Mouse (Mus musculus): ENCODE measurements around the gene B4galt1.
"Not testable (repeated sequence)": the region's sequence is repeated elsewhere in the genome, so short reads cannot be mapped to it uniquely, and the experiment has no call there.

The B4galt1 gene

DNA sequence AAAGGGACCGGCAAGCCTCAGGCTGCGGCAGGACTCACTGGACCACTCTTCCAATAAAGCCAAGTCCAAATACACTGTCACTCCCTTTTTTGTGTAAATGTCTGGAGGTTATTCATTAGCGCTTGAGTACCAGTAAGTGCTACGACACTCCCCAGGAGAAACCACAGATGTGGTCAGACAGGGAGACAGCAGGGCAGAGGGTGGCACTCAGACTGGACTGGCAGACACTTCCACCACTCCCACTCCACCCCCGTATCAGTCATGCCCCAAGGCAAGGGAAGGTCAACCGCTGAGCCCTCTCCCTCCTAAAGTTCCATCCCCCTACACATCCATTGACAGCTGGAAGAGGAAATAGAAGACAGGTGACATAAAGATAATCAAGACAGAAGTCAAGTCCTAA is 35.4 kb downstream of the B4galt1 start:
- DNase-seq (ENCODE audit: low spot score) = no peak

DNA sequence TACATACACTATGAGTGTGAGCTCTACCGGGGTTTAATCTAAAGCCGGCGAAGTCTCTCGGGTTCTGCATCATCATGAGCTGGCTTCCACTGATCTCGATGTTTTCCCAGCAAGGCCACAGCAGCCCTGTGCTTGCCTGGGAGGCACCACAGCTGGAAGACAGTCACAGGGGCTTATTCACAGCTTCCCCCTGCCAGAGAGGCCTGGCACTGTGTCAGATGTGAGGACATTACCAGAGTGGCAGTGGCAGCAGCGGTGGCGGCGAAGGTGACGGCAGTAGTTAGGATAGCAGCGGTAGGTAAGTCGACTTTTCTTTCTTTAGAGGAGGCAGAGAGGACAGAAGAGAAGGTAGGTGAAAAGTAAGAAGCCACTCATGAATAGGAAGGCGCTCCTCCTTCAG is 35.9 kb downstream of the B4galt1 start:
- DNase-seq (ENCODE audit: low spot score) = no peak

DNA sequence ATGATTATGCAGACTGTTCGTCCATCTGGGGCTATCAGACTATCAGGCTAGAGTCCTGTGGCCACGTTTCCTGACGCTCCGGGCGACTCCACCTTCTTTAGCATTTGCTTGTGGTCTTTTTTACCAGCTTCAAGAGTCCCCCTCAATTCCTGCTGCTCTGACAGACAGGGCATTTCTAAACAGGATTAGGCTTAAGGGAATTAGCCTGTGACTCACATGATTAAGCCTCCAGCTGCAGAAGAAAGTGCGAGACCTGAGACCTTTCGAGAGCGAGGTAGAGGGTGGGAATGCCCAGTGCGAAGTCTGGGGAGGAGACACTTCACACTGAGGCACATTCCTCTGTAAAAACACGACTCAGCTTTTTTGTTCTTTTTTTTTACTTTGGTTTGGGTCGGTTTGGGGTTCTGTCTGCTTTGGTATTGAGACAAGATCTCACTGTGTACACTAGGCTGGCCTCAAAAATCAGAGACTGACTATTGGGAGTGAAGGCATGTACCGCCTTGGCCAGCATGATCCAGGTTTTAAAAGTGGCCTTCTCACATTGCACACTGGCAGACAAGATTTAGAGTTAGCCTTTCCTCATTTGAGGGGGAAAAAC is 37.9 kb downstream of the B4galt1 start:
- no peak for DNase-seq (ENCODE audit: low spot score)

DNA sequence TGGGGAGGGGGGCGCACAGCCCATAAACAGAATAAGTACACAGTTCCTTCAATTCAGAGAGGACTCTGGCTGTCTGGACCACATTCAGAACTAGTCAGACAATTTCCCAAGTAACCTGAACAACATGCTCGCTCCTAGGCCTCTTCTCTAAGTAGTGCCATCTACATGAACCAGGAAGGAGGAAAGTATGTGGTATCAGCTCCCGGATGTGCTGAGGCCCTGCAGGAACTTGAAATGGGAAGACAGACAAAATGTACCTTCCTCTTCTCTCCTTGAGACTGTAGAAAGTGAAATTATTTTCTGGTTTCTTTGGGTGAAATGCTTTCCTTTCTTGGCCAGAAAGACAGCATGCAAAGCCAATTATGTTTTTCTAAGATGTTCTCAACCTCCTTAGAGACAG is 38.7 kb downstream of the B4galt1 start:
- DNase-seq (ENCODE audit: low spot score) = no peak

DNA sequence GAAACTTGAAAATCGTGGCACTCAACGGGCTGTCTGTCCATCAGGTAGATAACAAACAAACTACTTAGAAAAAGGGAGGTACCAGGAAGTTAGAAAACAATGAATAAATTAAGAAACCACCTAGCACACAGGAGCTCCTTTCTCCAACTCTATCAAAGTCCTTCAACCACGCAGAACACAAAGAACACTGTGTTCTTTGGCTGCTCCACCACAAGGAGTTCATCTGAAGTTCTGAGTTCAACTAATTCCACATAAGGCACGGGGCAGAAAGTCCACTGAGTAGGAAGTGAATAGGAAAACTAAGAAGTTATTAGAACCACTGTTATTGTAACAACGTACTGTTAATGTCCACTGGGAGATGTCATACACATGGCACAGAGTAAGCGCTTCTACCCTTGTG is 39.4 kb downstream of the B4galt1 start:
- no peak for DNase-seq (ENCODE audit: low spot score)

DNA sequence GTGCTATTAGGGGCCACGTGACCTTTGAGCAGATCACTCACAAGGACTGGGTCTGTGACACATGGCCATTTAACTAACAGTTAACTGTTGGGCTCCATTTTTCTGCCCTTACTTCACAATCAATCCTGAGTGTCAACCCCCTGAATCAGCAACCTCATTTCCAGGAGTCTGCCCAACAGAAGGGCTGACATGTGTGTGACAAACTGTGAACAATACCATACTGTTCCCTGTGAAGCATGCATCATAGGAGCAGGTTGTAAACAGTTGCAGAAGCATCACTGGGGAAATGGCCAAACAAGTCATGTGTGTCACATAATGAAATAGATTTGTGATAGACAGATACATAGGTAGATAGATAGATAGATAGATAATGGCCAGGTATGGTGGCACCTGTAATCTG is 40.9 kb downstream of the B4galt1 start:
- no peak for DNase-seq (ENCODE audit: low spot score)

DNA sequence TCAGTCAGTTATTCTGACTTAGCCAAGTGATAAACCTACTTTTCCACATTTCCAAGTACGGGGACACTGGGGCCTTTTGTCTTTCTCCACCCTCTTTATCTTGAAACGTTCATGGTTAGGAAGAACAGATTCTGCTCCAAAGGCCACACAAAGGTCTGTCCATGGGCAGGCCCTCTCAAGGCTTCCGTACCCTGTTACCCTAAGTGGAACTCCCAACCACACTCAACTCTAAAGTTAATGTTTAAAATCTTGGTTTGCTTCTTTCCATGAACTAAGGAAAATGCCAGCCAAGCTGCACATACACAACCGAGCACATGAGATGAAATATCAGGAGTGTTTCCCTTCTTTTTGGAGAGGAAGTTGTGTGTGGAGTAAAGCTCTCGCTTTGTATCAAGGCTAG is 43.3 kb downstream of the B4galt1 start:
- no peak for DNase-seq (ENCODE audit: low spot score)

DNA sequence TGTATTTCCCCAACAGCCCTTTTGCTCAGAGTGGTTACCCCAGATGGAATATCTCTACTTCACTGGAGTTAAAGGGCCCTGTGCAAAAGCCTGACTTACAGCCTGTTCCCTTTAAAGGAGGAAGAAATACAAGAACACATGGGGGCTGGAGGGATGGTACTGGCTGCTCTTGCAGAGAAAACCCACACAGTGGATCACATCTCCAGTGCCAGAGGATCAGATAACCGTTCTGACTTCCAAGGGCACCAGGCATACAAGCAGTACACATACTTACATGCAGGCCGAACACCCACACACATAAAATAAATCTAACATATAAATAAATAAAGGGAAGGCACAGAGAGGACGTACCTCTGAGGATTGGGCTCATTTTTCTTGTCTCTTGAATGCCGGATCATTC is 46.4 kb downstream of the B4galt1 start:
- DNase-seq (ENCODE audit: low spot score) = no peak

DNA sequence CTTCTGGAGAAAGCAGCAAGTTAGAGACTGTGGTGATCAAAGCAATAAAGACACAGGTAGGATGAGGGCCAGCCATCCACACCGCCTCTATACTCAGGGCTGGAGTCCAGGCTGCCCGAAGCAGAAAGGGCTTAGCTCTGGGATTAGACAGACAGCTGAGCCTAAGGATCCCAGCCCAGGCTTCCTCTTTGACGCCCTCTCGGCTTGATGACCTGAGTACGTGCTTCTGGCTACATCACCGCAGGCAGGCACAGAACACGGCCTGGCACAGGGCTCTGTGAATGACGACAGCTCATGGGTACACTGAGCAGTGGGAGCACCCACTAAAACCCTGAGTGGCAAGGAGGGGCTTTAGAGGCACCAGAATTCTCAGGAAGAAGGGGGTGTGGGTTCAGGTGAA is 48.4 kb downstream of the B4galt1 start:
- DNase-seq (ENCODE audit: low spot score) = no peak

DNA sequence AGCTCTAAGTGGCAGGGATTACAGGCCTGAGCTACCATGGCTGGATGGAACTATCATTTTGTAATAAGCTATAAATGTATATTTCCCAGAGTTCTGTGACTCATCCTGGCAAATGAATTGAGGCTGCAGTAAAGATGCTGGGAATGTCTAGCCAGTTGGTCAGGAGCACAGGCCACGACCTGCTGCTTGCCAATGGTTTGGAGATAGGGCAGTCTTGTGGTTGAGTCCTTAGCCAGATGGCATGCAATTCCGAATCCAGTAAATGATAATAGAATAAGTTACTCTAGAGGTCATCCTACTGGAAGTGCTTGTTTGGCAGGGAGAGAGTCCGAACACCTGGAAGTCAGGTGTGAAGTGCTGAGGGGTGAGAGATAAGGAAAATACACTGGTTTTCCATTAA is 51.0 kb downstream of the B4galt1 start:
- no peak for DNase-seq (ENCODE audit: low spot score)

DNA sequence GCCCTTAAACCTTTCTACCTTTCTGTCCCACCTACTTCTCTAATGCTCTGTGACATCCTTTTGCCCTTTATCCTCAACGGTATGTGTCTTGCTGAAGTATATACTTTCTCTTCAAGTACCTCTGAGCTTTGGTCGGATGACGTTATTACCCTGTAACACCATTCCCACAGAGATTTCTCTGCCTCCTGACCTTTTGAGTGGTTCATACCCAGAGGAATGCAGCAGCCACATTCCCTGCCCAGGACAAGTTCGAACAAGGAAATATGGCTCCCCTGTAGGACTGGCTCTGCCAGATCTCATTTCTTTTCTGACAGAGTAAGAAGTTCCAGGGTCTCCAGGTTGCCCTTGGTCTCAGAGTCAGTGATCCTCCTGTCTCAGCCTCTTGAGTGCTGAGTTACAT is 51.9 kb downstream of the B4galt1 start:
- no peak for DNase-seq (ENCODE audit: low spot score)

DNA sequence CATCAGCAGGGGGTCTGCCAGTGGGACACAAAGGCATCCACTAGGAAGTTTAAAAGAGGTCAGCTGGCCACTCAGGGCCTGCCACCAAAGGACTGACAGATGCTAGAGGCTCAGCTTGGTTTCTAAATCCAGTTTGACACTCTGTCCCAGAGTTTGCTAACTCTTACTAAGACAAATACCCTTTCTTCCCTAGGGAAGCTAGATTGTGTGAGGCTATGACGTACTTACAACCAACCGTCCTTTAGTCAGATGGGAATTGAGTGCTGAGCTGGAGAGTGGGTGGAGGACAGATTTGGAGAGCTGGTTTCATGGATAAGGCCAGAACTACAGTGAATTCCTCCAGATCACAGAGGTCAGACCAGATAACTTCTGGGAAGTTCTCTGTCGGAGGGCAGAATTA is 52.9 kb downstream of the B4galt1 start:
- DNase-seq (ENCODE audit: low spot score) = no peak

DNA sequence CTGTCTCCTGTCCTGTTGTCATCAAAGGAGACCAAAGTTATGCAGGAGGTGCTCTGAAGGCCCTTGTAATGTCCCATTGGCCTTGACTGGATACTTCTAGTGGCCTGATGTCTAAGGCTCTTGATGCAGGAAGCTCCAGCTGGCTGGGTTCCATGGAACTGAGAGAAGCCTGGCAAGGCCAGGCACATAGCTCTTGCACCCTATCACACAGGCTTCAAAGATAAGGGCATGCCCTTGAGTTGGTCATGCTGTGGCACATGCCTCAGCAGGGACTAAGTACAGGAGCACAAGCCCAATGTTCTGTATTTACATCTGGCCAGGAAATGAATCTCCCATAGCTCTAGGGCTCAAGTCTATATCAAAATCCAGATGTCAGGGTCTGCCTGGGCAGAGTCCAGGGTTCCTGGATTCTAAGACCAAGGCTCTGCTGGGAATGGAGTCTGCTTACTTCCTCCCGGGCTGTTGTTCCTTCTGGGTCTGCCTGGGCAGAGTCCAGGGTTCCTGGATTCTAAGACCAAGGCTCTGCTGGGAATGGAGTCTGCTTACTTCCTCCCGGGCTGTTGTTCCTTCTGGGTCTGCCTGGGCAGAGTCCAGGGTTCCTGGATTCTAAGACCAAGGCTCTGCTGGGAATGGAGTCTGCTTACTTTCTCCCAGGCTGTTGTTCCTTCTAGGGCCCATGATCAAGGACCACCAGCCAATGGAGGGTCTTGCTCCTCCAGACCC is 54.8 kb downstream of the B4galt1 start:
- DNase-seq (ENCODE audit: low spot score) = not testable (repeated sequence)

DNA sequence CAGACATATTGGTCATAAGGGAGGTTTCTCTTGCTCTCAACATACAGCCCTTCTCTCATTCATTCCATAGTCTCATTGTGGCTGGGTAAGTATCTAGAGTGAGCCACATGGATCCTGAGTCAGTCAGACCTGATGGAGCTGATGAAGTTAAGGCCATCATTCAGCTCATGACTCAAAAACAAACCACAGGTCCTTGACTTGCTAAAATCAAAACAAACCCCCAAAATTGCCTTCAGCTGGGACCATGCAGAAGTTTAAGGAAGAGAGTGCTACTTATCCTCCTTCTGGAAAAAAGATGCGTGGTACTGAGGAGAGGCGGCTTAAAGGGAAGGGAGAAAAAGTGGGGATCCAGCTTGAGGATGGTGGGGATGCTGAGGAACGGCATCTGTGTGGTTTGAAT is 58.0 kb downstream of the B4galt1 start:
- no peak for DNase-seq (ENCODE audit: low spot score)

DNA sequence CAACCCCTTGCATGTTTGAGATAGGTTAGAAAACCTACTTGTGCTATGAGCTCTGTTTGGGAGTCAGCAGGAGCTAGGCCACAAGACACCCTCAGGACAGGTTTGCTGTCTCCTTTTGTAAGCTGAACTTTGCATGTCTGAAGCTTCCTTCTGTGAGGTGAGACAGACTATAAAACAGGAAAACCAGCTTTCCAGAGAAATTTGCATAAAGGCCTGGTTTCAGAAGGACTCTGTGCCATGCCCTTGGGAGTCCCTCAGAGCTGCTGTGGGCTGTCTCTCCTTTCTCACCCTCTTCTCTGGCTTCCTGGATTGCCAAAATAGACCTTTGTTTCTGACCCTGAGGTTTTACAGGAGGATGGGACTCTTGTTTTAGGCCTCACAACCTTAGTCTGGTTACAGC is 59.5 kb downstream of the B4galt1 start:
- no peak for DNase-seq (ENCODE audit: low spot score)

DNA sequence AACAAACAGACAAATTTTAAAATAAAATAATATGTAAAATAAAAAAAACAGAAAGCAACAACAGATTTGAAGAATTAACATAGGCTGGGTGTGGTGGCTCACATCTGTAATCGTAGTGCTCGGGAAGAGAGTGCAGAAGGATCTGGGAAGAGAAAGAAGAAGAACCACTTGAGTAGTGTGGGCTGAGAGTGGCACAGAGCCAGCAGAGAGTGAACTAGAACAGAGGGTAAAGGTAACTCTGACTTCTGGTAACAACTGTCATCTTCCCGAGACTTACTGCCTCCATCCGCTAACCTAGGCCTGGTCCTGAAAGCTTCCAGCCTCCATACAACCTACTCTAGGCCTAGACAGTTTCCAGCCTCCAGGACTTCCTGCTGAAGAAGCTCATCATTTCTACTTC is 62.6 kb downstream of the B4galt1 start:
- DNase-seq (ENCODE audit: low spot score) = no peak

DNA sequence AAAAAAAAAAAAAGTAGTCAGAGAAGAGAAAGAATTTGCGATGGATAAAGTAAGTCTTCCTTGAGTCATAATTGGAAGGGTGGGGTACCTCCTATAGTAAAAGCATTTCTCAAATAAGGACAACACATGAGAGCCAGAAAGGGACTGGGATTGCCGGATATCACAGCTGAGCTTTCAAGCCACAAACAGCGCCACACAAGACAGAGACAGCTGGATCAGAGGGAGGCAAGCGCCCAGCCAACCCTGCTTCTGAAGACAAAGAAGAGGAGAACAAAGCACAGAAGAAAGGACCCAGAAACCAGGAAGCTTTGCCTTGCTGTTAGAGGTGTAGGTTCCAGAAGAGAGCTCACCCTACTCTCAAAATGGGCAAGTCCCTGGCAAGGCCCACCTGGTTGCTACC is 67.2 kb downstream of the B4galt1 start:
- DNase-seq (ENCODE audit: low spot score) = no peak

DNA sequence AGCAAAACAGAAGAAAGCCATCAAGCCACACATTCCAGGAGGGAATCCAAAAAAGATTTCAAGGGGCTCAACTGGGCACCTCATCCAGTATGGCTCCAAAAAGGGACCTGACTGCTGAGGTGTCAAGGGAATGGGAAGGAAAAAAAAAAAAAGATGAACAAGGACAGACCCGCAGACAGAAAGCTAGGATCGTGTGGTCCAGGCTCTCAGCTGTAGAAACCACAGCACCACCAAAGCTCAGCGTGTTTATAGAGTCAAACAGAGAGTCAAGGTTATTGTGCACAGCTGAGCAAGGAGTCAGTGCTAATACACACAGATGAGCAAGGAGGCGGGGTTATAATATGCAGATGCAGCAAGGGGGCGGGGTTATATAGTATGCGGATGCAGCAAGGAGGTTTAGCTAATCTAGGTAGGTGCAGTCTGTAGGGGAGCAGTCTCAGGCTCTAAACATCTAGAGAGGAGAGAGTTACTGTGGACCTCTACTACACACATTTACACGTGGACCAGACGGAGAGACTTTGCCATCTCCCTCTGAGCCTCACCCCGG is 68.1 kb downstream of the B4galt1 start:
- no peak for DNase-seq (ENCODE audit: low spot score)

DNA sequence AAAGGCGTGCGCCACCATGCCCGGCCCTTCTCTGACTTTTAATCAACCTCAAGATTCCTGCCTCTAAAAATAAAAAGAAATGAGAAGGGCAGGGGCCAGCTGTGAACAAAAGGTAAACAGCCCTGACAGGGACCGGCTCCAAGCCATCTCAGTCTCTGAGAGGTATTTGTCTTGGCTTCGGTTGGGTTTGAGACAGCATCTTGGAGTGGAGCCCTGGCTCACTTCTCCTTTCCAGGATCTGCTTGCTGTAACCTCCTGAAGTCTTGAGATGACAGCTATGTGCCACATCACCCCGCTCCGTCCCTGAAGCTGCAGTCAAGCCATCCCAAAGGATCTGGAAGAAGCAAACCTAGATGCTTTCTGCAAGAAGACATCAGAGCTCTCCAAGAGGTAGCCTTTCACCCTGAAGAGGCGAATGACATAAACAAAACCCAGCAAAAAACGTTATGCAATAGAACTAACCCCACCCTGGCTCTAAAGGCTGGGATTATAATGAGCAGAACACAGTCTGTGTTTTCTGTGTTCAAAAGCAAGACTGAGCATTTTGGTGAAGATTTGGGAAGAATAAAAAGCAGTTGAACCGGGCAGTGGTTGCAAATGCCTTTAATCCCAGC is 69.1 kb downstream of the B4galt1 start:
- no peak for DNase-seq (ENCODE audit: low spot score)

DNA sequence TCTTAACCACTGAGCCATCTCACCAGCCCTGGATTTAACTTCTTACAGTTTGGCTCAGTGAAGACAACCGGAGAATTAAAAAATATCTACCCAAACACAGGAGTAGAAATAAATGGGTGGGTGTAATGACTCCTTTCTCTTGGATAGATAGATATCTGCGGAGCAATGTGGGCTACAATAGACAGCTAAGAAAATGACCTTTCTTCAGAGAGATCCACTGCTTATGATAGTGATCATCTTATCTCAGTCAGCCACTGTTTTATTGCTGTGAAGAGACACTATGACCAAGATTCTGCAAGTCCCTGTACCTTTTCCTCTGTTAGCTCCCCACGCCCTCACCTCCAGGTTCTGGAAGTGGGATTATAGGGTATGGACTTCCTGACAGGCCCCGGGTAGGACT is 70.8 kb downstream of the B4galt1 start:
- DNase-seq (ENCODE audit: low spot score) = no peak

DNA sequence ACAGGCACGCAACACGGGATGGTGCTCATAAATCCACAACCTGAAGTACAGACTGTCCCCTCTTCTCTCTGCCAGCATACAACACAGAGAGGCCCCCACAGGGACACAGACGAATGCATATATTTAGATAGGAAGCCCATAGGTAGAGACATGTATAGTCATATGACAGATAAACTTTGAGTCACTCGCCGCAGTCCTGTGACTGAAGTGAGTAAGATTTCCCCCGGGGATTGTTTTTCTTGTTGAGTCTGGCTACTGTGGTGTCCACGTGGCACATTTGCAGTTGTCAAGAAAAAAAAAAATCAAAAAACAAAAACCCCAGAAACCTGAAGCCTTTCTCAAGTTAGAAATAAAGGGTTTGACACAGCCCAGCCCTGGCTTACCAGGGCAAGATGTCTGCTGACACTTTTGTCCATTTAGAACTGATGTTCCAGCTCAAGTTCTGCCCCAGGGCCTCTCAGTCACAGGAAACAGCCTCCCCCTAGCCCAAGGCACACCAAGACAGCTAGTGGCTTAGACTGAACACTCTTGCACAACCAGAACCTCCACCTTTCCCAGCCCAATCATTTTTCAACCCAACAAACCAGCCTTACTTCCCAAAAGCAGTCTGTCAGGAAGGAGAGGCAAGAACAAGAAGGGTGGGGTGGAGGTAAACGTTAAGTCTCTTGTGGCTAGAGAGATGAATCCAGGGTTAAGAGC is 71.9 kb downstream of the B4galt1 start:
- peak; percentile 23 for DNase-seq (ENCODE audit: low spot score)

DNA sequence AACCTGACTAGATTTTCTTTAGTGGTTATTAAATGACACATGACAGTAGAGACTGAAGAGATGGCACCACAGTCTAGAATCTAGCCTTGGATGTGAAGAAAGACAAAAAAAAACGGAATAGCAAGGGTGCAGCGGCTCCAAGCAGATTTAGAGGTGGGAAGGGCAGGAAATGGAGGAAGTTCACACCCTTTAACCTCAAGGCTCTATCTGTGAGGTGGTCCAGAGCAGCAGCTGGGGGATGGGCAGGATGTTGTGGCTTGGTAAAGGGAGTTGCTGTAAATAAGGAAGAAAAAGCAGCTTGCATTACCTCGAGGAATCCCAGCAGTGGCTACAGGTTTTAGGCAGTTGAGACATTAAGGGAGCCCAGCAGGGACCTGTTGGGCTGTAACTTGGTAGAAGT is 72.7 kb downstream of the B4galt1 start:
- no peak for DNase-seq (ENCODE audit: low spot score)

DNA sequence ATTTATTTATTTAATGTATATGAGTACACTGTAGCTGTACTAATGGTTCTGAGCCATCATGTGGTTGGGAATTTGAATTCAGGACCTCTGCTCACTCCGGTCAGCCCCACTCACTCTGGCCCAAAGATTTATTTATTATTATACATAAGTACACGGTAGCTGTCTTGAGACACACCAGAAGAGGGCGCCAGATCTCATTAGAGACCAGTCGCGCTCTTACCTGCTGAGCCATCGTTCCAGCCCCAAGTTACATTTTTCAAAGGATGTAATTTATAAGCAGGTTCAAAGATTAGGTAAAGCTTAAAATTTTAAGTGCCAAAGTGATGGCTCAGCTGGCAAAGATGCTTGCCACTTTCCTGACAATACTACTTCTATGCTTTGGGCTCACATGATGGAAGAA is 75.1 kb downstream of the B4galt1 start:
- DNase-seq (ENCODE audit: low spot score) = no peak
